Mouse (Mus musculus): ENCODE results near the gene Sae1.
A peak's percentile ranks its signal among the peaks of the same experiment; 100 is the strongest.

Sae1 gene

DNA sequence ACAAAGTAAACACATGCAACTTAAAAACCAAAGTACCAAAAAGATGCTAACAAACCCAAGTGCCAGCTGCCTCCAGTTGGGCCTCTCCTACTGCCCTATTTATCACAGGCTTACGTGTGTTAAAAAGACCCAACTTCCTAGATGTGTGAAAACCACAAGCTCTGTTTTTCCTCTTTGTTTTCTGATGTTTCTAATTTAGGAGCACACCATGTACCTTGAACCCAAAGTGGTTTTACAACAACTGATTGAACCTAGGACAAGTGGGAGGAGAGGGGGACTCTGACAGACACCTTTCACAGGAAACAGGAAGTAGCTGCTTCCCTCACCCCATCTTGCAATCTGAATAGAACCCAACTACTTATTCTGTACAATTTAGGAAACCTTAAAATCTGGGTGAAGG is 23.3 kb downstream of the Sae1 start:
- DNase-seq (ENCODE audit: low read depth, low spot score), result no peak

DNA sequence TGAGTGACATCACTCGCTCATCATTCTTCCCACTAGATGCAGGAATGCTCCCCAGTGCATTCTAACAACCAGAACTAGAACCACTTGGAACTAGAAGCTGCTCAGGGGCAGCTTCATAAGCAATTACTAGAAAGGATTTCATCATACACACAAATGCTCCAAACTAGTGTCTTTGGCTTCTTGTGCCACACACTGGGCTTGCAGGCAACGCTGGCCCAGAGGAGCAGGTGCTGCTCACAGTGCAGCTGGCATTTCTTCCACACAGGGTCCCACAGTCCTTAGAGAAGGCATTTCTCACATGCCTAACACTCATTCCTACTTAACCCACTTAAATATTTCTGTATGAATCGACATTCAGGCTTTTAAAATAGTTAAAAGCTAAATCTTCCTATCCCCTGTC is 30.0 kb downstream of the Sae1 start:
- no peak for DNase-seq (ENCODE audit: low read depth, low spot score)

DNA sequence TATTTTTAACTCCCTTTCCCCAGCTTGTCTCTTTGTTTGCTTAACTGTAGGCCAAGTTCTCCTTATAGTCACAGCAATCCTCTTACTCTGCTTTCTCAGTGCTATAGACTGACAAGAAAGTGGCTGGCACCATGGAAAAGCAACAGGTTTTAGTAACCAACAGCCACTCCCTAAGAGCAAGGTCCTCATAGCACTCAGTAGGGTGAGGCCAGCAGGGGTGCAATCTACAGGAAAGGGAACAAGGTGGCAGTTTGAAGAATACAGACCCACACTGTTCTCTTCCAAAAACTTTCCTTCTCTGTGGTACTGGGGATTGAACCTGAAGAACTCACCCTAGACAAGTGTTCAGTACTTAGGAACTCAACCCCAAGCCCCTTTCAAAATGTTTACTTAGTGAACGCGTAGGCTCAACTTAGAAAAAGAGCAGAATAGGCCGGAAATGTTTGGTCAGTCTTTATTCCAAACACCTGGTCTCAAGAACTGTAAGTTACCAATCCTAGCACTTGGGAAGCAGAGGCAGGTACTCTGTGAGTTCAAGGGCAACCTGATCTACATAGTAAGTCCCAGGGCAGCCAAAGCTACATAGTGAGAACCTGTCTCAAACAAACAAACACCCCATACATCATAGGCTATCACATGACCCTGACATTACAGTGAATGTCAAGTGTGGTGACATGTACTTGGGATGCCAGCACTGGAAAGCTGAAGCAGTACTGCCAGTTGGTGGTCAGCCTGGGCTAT is 31.6 kb downstream of the Sae1 start:
- no peak for DNase-seq (ENCODE audit: low read depth, low spot score)

DNA sequence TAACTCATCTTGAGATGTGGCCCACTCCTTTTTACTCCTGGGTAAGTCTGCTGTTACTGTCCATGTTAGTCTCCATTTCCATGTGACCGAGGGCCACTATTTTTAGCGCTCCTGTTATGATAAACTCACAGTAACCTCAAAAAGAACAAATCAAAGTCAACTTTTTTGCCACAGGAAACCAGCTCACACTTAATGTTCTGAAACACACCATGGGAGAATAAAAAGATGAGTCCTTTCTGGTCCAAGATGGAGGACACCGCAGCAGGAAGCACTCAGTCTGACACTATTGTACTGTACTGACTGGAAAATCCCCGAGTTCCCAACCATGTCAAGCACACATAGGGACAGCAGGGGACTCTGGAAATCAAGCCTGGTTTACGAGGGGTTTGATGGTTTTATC is 37.6 kb downstream of the Sae1 start:
- no peak for DNase-seq (ENCODE audit: low read depth, low spot score)

DNA sequence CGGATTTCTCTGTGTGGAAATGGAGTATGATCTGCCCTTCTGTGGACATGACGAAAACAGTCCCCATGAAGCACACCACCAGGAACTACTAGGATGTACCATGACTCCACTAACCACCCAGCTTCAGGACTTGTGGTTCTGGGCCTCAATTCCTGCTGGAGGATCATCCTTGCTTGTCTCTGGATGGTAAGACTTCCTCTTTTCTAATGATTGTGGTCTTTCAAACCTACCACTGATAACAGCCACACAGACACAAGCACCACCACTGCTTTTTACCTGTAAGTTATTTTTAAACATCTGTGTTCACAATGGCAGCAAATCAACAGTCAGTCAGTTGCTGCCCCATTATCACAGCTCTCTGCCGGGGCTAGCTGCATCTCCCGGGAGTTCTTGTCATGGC is 42.3 kb downstream of the Sae1 start:
- no peak for DNase-seq (ENCODE audit: low read depth, low spot score)

DNA sequence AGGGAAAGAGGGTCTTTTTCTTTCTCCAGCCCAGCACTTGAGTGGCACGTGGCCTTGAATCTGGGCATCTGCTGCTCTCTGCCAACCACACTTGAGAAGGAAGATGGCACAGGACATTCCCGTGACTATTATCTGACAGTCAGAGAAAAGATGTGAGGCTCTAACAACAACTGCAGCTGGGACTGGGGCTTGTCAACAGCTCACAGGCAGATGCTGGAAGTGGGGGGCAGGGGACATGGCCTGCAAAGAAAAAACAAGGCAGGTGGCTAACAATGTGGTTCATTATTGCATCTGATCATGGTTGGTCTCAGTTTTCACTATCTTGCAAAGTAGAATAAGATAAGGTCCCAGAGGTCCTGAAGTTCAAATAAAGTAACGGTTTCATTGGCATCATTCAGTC is 43.0 kb downstream of the Sae1 start:
- peak; percentile 32 for DNase-seq (ENCODE audit: low read depth, low spot score)

DNA sequence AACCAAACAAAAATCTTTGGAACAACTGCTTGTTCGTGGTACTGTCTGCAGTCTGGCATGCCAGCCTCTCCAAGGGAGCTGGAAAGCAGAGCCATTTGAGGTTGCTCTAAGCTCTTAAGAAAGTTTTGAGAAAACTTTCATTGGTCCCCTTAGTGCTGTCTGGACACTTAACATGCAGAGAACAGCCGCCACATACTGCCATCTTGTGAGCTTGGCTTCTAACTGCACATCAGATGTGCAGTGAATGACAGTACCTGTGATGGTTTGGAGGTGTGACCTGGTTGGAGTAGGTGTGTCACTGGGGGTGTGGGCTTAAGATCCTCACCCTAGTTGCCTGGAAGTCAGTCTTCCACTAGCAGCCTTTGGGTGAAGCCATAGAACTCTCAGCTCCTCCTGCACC is 49.9 kb downstream of the Sae1 start:
- DNase-seq (ENCODE audit: low read depth, low spot score), result peak; percentile 29

DNA sequence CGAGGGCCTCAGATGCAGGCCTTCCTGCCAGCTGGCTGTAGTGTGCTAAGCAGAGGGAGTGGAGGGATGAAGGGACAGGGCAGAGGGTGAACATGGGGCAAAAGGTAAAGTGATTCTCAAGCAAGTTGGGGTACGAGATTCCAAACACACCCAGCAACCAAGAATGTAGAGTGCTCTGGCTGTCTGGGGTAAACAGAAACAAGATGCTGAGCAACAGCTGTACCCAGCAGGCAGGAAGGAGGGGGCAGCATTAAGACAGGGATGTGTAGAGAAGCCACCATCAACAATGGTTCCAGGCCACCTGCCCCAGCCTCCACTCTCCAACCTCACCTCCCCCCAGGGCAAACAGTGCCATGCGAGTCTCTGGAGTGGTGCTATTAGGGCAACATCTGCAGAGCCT is 58.5 kb downstream of the Sae1 start:
- DNase-seq (ENCODE audit: low read depth, low spot score), result no peak

DNA sequence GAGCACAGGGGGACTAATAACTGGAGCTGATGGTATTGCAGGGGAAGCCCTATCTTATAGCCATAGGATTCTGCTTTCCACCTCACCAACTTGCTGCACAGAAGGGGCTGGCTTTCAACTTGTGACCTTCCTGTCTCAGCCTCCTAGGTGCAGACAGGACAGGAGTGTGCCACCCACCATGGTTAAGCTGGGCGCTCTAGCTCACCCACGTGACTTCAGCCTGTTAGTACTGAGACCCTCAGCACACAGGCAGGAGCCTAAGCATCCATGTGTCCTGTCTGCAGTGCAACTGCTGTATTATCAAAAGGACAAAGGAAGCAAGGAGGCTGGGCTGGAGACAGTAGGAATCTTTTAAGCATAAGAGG is 61.0 kb downstream of the Sae1 start:
- no peak for DNase-seq (ENCODE audit: low read depth, low spot score)

DNA sequence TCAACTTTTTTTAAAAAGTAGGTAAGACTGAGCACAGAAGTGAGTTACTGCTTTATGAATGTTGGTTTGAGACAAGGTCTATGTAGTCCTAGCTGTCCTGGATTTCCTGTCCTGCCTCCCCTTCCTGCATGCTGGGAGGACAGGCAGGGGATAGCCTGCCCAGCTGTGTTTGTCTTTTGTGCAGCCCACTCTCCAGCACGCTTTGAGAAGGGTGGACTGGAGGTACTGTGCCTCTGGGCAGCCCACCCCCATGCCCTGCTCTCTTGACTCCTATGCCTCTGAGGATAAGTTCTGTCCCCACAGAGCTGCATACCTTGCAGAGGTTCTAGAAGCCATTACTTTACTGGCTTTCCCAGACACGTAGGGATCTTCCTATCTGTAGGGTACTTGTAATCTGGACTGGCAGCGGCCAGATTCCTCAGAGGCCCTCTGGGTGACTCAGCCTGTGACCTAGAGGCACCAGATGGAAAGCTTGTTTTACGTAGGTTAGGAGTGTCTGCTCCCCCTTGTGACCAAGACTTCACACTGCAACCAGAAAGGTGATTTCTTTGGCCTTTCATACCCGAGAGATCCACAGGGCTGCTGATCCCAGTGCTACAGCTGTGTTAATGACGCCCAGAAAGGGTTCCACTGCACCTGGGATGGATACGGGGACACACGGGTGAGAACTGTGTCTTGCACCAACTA is 61.5 kb downstream of the Sae1 start:
- peak; percentile 95 for DNase-seq (ENCODE audit: low read depth, low spot score)

DNA sequence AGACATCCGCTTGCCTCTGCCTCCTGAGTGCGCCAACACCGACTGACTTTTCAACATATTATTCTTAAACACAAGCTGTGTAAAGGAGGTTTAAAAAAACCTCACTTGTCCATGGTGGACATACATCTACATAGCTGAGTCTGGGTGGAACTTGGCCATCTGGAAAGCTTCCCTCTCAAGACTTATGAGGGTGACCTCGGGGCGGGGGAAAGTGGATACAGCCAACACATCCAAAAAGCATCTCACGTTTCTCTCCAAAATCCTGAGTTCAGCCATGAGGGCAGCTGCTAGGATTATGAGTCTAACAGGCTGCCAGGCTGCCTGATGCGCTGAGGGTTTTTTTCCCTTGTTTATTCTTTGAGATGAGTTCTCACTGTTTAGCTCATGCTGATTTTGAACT is 62.9 kb downstream of the Sae1 start:
- DNase-seq (ENCODE audit: low read depth, low spot score), result no peak

DNA sequence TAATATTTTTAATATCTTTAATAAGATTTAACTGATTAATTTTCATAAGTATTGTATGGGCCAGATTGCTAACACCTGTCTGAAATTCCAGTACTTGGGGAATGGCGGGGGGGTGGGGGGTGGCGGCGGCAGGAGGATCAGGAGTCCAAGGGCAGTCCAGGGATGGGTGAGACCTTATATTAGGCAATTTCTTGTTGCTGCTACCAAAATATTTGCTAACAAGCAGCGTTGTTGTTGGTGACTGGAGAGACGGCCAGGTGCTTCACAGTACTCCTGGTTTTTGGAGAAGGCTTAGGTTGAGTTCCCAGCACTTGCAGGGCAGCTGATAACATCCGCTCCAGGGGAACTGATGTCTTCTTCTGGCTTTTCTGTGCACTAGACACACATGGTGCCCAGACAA is 67.1 kb downstream of the Sae1 start:
- DNase-seq (ENCODE audit: low read depth, low spot score), result no peak

DNA sequence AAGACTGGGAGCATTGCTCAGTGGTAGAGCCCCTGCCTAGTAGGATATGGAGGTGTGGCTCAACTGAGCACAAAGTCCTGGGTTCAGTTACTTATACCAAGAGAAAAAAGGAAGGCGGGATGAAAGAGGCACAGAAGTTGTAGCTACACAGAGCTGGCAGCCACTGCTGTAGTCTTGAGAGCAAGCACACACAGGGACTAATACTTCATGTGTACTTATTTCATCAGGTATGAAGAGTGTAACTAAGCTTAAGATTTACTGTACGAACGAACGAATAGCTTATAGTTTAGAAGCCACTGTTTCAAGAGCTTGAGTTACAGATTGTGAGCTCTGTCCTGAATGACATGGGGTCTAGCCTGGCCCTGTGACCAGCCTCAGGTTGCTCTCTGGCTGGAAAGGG is 68.4 kb downstream of the Sae1 start:
- DNase-seq (ENCODE audit: low read depth, low spot score), result no peak

DNA sequence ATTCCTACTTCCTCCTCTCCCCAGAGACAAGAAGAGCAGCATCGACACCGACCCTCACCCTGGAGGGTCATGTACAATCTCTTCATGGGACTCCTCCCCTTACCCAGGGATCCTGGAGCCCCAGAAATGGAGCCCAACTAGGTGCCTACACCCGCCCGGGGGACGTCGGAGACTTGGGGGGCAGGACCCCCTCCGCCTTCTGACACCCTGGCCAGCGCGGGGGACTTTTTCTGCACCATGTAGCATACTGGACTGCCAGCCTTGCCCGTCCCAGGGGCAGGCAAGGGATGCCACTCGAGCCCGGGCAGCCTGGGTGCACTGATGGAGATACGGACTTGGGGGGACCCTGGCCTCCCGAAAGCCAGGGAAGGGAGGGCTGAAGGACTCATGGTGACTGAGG is 70.5 kb downstream of the Sae1 start:
- no peak for DNase-seq (ENCODE audit: low read depth, low spot score)

DNA sequence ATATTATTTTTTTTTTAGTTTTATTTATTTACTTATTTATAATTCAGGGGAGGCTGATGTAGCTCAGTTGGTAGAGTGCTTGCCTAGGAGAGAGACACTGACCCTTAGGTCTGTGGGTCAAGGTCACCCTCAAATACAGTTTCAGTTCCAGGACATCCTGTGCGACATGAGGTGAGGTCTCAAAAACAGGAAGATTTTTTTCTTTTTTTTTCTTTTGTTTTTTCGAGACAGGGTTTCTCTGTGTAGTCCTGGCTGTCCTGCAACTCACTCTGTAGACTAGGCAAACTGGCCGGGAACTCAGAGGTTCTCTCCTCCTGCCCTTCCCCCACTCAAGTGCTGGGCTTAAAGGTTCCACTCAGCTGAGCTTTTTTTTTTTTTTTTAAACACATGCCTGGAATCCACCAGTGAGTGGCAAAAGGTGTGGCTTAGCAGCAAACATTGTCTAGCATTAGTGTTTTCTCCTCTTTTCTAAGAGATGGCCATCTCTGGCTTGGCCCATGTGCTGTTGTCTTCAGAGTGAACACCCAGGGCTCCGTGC is 72.3 kb downstream of the Sae1 start:
- DNase-seq (ENCODE audit: low read depth, low spot score), result no peak

DNA sequence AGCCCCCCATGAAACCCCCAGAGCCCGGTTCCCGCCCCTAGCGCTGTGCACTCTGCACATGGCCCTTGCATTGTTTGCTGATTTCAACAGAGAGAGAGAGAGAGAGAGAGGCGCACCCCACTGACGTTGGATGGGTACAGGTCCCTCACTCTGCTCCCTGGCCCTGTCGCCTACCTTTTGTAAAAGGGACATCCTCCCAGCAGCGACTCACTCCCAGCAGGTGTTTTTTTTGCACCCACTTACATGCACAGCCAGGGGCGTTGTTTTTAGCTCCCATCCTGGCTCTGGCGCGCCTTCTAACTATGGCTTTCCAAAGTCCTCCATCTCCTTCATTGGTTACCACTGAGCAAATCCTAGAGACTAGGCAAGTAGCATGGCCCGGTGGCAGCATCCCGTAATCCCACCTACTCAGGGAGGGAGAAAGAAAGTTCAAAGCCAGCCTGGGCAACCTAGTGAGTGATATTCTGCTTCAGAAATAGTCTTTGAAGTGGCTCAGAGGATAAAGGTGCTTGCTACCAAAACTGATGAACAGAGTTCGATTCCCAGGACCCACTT is 73.3 kb downstream of the Sae1 start:
- peak; percentile 61 for DNase-seq (ENCODE audit: low read depth, low spot score)

DNA sequence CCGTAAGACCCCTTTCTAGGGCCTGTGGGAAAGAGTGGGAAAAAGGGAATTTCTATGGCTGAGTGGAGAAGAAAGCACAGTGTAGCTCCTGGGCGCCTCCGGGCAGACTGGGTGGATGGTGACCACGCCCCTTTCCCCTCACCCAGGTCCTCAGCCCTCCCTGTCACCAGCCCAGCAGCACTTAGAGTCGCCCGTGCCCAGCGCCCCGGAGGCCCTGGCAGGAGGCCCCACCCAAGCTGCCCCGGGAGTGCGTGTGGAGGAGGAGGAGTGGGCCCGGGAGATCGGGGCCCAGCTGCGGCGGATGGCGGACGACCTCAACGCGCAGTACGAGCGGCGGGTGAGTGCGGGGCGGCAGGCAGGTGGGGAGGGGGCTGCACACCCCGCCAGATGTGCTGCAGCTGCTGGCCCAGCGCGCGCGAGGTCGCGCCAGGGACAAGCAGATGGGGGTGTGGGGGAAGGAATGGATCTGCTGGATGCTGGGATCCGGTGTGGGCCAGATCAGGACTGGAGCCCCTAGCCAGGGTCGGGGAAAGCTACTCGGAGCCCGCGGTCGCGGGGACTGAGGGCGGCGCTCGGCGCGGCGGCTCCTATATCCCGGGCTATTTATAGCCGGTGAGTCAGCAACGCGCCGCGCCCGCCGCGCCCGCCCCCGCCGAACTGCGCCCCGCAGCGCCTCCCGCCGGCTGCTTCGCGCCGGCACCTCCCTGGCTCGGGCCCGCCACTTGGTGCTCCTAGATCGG is 74.0 kb downstream of the Sae1 start:
- DNase-seq (ENCODE audit: low read depth, low spot score), result peak; percentile 86

DNA sequence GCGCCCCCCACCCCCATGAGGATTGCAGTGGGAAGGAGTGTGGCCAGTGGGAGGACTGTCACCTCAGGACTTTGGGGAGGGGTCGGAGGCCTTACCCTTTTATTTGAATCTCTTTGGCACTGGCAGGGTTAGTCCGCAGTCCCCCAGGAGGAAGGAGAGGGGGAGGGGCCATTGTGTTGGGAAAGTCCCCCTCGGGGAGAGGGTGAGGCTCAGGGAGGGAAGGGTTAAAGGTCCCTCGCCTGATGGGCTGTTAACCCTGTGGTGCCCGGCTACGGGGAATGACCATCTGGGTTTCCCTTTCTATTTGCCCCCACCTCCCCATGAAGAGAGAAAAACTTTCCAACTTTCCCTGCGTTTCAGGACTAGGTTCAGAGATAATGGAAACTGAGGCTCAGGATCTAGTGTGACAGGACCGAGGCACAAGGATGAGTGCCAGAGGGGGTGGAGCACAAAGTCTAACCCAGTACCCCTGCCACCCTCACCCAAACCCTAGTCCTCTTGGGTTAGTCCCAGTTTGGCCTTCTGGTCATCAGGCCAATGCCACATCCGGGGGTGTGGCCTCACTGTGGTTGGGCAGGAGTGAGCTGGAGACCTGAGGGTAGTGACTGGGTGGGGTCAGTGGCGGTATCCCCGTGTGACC is 74.8 kb downstream of the Sae1 start:
- DNase-seq (ENCODE audit: low read depth, low spot score), result peak; percentile 43

DNA sequence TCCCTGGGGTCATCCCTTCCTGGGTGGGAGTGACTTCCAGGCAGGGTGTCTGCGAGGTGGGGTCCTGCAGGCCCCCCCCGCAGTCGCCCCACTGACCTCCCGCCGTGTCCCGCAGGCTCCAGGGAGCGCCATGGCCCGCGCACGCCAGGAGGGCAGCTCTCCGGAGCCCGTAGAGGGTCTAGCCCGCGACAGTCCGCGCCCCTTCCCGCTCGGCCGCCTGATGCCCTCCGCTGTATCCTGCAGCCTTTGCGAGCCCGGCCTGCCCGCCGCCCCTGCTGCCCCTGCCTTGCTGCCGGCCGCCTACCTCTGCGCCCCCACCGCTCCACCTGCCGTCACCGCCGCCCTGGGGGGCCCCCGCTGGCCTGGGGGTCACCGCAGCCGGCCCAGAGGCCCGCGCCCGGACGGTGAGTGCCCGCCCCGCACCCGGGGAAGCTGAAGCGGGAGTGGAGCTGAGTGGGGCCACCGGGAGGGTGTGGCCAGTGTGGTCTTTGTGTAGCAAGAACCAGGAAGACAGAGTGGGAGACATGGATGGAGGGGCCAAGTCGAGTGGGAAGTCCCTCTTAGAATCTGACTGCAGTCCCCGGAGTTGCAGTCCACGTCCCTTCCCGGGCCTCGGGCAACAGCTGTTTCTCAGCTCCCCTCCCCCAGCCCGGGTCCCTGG is 75.5 kb downstream of the Sae1 start:
- DNase-seq (ENCODE audit: low read depth, low spot score), result no peak

DNA sequence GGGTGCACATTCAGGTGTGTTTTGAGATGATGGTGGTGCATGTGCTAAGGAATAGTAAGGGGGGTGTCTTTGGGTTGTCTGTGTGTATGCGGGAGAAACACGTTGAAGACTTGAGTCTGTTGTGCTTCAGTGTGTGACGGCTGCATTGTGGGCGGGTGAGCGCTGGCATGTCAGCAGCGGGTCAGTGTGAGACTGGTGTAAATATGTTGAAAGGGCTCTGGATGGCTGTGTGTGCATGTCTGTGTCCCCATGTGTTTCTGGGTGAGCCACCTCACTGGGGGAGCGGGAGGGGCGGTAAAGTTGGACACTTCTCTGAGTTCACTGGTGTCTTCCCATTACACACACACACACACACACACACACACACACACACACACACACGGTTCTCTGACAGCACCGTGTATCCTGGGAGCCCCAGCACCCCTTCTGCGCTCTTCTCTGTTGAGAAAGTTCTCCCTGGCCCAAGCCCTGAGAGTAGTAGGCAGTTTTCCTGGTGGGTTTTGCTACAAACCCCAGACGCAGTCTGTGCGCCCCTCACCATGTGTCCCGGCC is 76.1 kb downstream of the Sae1 start:
- DNase-seq (ENCODE audit: low read depth, low spot score), result peak; percentile 63

All from brain, adult 2 months (tissue).